Mouse (Mus musculus): ENCODE data around the gene Fam181a. TPM values are rescaled to one million over a fixed set of nuclear protein-coding genes. Genes with fewer than 3 reads are reported as not detected.

Fam181a gene
- 19.4 and 21.1 TPM in 2 replicates for polyA plus RNA-seq (2015; fragmentation: Nextera tagmentation; extraction: Ambion mirVana)

DNA sequence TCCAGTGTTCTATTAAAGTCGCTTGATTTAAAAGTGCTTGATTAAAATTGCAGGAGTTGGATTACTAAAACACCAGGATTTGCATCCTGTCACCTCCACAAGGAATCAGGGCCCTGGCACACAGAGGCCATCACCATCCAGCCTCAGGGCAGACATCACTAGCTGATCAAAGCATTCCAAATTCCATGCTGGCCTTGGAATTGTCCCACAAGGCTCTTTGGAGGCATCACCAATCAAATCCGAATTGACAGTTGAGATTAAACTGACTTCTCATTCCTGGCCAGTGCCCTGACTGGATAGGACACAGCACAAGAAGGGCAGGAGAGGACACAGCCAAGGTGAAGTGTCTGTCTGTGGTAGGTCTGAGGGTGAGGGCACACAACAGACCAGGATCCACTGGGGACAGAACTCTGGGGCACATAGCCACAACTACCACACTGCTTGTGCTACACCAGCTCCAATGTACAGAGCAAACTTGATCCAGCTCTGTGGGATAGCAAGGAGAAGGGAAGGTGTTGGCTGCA lies at the start of gene Fam181a:
Fam181a (plus strand) TSS at position 232 of the 524 bp plus-strand sequence.
- H3K9ac ChIP-seq (replicated peaks): no peak within 1 kb of the TSS
- no peak within 1 kb of the TSS for H3K4me3 ChIP-seq (replicated peaks)
- no peaks in the 10 kb centered on the region for H3K36me3 ChIP-seq
- peaks cover 49% of the 10 kb centered on the region for H3K4me1 ChIP-seq (replicated peaks)
- WGBS: 74% methylated on average over 2 of the region's 2 CpGs
- no peak for ATAC-seq
- peaks cover 11% of the 10 kb centered on the region; the same call in 1 of the 2 replicates for H3K27me3 ChIP-seq
- no peak within 1 kb of the TSS for H3K4me2 ChIP-seq (replicated peaks)
- H3K27ac ChIP-seq: no peak within 1 kb of the TSS
- 0 out of 2 replicates have a peak, but pooled peaks cover 3% of the 10 kb centered on the region for H3K9me3 ChIP-seq

- Histone ChIP-seq H3K4me1 (replicated peaks) (no peaks in the 10 kb centered on the region), H3K27me3 (no peaks in the 10 kb centered on the region), H3K36me3 (no peaks in the 10 kb centered on the region), H3K9ac (replicated peaks) (no peak overlapping the region), H3K4me3 (replicated peaks) (no peak overlapping the region), H3K4me2 (replicated peaks) (no peak overlapping the region), H3K9me3 (no peaks in the 10 kb centered on the region), H3K27ac (no peak overlapping the region)
- ATAC-seq: no peak
- 67% methylated on average over 13 of the region's 13 CpGs for WGBS
Observed at GRCm38 (mm10) chr12:103262017-103262865, 48.5 kb upstream of the Fam181a start.

DNA sequence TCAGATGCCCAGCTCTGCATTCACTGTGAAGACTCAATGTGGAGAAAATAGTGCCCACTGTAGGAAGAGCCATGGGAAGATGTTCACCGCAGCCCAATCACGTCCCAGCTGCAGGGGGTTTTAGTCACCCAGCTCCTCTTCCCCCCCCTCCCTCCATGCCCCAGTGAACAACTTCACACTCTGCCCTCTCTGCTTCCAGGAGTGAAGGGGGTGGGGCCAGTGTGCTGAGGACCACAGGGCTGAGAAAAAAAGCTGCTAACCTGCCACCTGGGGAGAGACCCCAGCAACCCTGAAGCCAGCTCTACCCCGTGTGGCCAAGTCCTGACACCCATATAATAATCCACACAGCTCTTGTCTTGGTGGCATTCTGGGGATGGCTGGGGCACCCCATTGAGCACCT lies 44.2 kb upstream of the Fam181a start:
- no peak for ATAC-seq
- 20% methylated on average over 3 of the region's 3 CpGs for WGBS
- Histone ChIP-seq H3K27ac (no peak overlapping the region), H3K9me3 (no peaks in the 10 kb centered on the region), H3K27me3 (no peaks in the 10 kb centered on the region), H3K36me3 (no peaks in the 10 kb centered on the region), H3K4me3 (replicated peaks) (no peak overlapping the region), H3K9ac (replicated peaks) (no peak overlapping the region), H3K4me2 (replicated peaks) (no peak overlapping the region), H3K4me1 (replicated peaks) (no peaks in the 10 kb centered on the region)

DNA sequence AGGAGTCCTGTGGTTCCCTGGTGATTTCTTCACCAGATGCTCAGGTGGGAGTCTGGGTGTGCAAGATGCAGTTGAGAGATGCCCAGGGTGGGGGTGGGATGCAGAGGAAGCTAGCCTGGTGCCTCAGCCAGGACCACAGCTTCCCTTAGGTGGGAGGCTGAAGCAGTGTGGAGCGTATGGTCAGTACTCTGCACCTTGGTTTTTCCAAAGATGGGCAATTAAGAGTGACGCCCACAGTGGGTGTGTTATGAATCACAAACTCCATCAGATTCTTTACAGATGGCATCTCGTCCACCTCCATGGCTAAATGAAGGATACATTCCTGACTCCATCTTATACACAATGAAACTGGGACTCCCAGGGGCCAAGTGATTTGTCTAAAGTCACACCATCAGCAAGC lies 38.6 kb upstream of the Fam181a start:
- no peak overlapping the region for H3K9ac ChIP-seq (replicated peaks)
- no peaks in the 10 kb centered on the region for H3K36me3 ChIP-seq
- 93% methylated on average over 3 of the region's 3 CpGs for WGBS
- H3K27ac ChIP-seq: no peak overlapping the region
- H3K4me1 ChIP-seq (replicated peaks): no peaks in the 10 kb centered on the region
- no peak overlapping the region for H3K4me3 ChIP-seq (replicated peaks)
- no peak for ATAC-seq
- H3K9me3 ChIP-seq: no peaks in the 10 kb centered on the region
- H3K27me3 ChIP-seq: no peaks in the 10 kb centered on the region
- no peak overlapping the region for H3K4me2 ChIP-seq (replicated peaks)

GRCm38 (mm10) chr12:103273051-103273450 lies 37.7 kb upstream of the Fam181a start:
- 76% methylated on average over 6 of the region's 6 CpGs for WGBS
- H3K4me2 ChIP-seq (replicated peaks): no peak overlapping the region
- H3K9ac ChIP-seq (replicated peaks): no peak overlapping the region
- H3K27ac ChIP-seq: no peak overlapping the region
- no peaks in the 10 kb centered on the region for H3K4me1 ChIP-seq (replicated peaks)
- H3K4me3 ChIP-seq (replicated peaks): no peak overlapping the region
- no peaks in the 10 kb centered on the region for H3K36me3 ChIP-seq
- 0 out of 2 replicates have a peak, but pooled peaks cover 7% of the 10 kb centered on the region for H3K9me3 ChIP-seq
- no peaks in the 10 kb centered on the region for H3K27me3 ChIP-seq
- ATAC-seq: no peak

DNA sequence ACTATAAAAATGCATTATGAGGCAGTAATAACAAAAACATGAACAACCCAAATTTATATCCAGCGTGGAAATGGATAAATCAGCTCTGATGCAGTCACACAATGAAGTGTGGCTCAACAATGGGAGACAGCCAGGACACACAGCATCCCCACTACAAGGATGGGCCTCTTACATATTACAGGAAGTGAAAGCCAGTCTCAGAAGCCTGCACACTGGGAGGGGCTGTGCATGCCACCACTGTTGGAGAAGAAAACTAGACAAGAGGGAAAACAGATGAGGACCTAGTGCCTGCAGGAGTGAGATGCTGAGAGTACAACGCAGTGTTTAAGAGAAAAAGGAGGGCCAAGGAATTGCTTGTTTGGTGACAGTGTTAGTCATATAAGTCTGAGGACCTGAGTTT lies 37.0 kb upstream of the Fam181a start:
- Histone ChIP-seq H3K4me2 (replicated peaks) (no peak overlapping the region), H3K4me1 (replicated peaks) (no peaks in the 10 kb centered on the region), H3K27ac (no peak overlapping the region), H3K9ac (replicated peaks) (no peak overlapping the region), H3K27me3 (no peaks in the 10 kb centered on the region), H3K9me3 (peaks cover 13% of the 10 kb centered on the region; the same call in 1 of the 2 replicates), H3K4me3 (replicated peaks) (no peak overlapping the region), H3K36me3 (no peaks in the 10 kb centered on the region)
- no peak for ATAC-seq
- WGBS: 89% methylated on average over 2 of the region's 2 CpGs

GRCm38 (mm10) chr12:103276422-103276821 lies 34.4 kb upstream of the Fam181a start:
- Histone ChIP-seq H3K9ac (replicated peaks) (no peak overlapping the region), H3K4me2 (replicated peaks) (no peak overlapping the region), H3K36me3 (no peaks in the 10 kb centered on the region), H3K27ac (no peak overlapping the region), H3K4me1 (replicated peaks) (no peaks in the 10 kb centered on the region), H3K4me3 (replicated peaks) (no peak overlapping the region), H3K9me3 (peaks cover 13% of the 10 kb centered on the region; the same call in 1 of the 2 replicates), H3K27me3 (no peaks in the 10 kb centered on the region)
- 85% methylated on average over 4 of the region's 4 CpGs for WGBS
- no peak for ATAC-seq

GRCm38 (mm10) chr12:103281491-103281890 lies 29.3 kb upstream of the Fam181a start:
- 73% methylated on average over 2 of the region's 2 CpGs for WGBS
- Histone ChIP-seq H3K4me2 (replicated peaks) (no peak overlapping the region), H3K9me3 (peaks cover 13% of the 10 kb centered on the region; the same call in 1 of the 2 replicates), H3K27me3 (no peaks in the 10 kb centered on the region), H3K36me3 (no peaks in the 10 kb centered on the region), H3K4me1 (replicated peaks) (no peaks in the 10 kb centered on the region), H3K9ac (replicated peaks) (no peak overlapping the region), H3K27ac (no peak overlapping the region), H3K4me3 (replicated peaks) (no peak overlapping the region)
- no peak for ATAC-seq

GRCm38 (mm10) chr12:103281912-103282311 lies 28.9 kb upstream of the Fam181a start:
- Histone ChIP-seq H3K36me3 (no peaks in the 10 kb centered on the region), H3K4me3 (replicated peaks) (no peak overlapping the region), H3K9ac (replicated peaks) (no peak overlapping the region), H3K27ac (no peak overlapping the region), H3K4me2 (replicated peaks) (no peak overlapping the region), H3K9me3 (peaks cover 13% of the 10 kb centered on the region; the same call in 1 of the 2 replicates), H3K27me3 (no peaks in the 10 kb centered on the region), H3K4me1 (replicated peaks) (no peaks in the 10 kb centered on the region)
- ATAC-seq: no peak
- WGBS: 74% methylated on average over 4 of the region's 4 CpGs

- no peak for ATAC-seq
- H3K27me3 ChIP-seq: no peaks in the 10 kb centered on the region
- H3K4me3 ChIP-seq (replicated peaks): no peak overlapping the region
- no peak overlapping the region for H3K4me2 ChIP-seq (replicated peaks)
- no peaks in the 10 kb centered on the region for H3K4me1 ChIP-seq (replicated peaks)
- no peak overlapping the region for H3K27ac ChIP-seq
- peaks cover 8% of the 10 kb centered on the region; the same call in 1 of the 2 replicates for H3K9me3 ChIP-seq
- 68% methylated on average over 6 of the region's 6 CpGs for WGBS
- H3K36me3 ChIP-seq: no peaks in the 10 kb centered on the region
- H3K9ac ChIP-seq (replicated peaks): no peak overlapping the region
Observed at GRCm38 (mm10) chr12:103282936-103283335, 27.8 kb upstream of the Fam181a start.

DNA sequence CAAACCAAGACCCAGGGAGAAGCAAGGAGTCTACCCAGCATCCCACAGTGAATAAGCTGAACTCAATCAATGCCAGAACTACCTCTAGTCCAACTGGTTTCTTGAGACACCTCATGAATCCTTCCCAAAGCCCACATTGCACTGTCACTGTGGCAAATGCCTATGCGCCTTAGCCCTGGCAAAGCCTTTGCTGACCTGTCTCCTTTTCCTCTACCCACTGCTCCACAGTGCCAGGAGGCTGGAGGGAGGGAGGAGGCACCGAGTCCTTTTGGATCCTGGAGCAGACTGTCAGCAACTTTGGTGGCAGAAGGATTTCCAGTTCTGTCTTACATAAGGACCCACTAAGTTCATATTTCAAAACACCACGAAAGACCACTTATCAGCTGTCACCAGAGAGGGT lies 27.4 kb upstream of the Fam181a start:
- H3K9ac ChIP-seq (replicated peaks): no peak overlapping the region
- H3K36me3 ChIP-seq: no peaks in the 10 kb centered on the region
- no peak overlapping the region for H3K4me2 ChIP-seq (replicated peaks)
- H3K4me3 ChIP-seq (replicated peaks): no peak overlapping the region
- 96% methylated on average over 3 of the region's 3 CpGs for WGBS
- ATAC-seq: no peak
- no peak overlapping the region for H3K27ac ChIP-seq
- H3K4me1 ChIP-seq (replicated peaks): no peaks in the 10 kb centered on the region
- H3K9me3 ChIP-seq: peaks cover 4% of the 10 kb centered on the region; the same call in 1 of the 2 replicates
- H3K27me3 ChIP-seq: no peaks in the 10 kb centered on the region

DNA sequence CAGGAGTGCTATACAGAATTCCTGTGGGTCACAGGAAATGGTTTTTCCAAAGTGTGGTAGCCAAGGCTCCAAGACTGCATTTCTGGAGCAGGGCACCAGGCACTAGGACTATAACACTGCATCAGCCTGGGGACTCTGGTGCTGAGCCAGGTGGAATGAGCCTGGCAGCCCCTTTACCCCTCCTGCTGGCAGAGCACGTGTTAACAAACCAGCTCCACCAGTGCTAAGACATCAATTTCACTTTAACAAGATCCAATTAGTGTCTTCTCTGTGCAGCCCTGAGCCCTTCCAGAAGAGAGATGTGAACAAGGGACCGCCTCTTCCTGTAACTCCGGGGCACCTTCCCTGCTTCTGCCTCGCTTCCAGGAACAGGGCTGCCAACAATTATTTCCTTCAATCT lies 23.5 kb upstream of the Fam181a start:
- peaks cover 12% of the 10 kb centered on the region; the same call in 1 of the 2 replicates for H3K4me1 ChIP-seq (replicated peaks)
- no peak overlapping the region for H3K27ac ChIP-seq
- no peak overlapping the region for H3K4me2 ChIP-seq (replicated peaks)
- 74% methylated on average over 4 of the region's 4 CpGs for WGBS
- H3K36me3 ChIP-seq: no peaks in the 10 kb centered on the region
- no peaks in the 10 kb centered on the region for H3K9me3 ChIP-seq
- H3K9ac ChIP-seq (replicated peaks): no peak overlapping the region
- no peak for ATAC-seq
- H3K27me3 ChIP-seq: no peaks in the 10 kb centered on the region
- H3K4me3 ChIP-seq (replicated peaks): no peak overlapping the region
